Mouse (Mus musculus) heart, embryonic 10.5 days (tissue): ENCODE results near the gene Ncapd2. TPM values are rescaled to one million over a fixed set of nuclear protein-coding genes. Genes with fewer than 3 reads are reported as not detected.

Experiments used
- DNase-seq: peaks from one replicate; pipeline ENCODE4 v3.0.0-alpha.2; 2017; ENCODE audit warnings: low spot score
- H3K27ac ChIP-seq: fragments of 300-500 bp; sonication (generic); 2 replicates; pipeline ENCODE4 v1.5.1; 2016; ENCODE audit warnings: mild to moderate bottlenecking
- H3K27me3 ChIP-seq: fragments of 300-500 bp; sonication (generic); 2 replicates; pipeline ENCODE4 v1.6.1; 2016; ENCODE audit warnings: mild to moderate bottlenecking; ENCODE audit not compliant: poor library complexity, insufficient read depth, severe bottlenecking
- H3K36me3 ChIP-seq: fragments of 300-500 bp; sonication (generic); 2 replicates; pipeline ENCODE4 v1.6.1; 2016; ENCODE audit warnings: mild to moderate bottlenecking, moderate library complexity
- H3K4me1 ChIP-seq: fragments of 300-500 bp; sonication (generic); 2 replicates; pipeline ENCODE4 v1.6.1; 2016; ENCODE audit warnings: mild to moderate bottlenecking
- H3K4me3 ChIP-seq: fragments of 300-500 bp; sonication (generic); 2 replicates; pipeline ENCODE4 v1.5.1; 2016; ENCODE audit warnings: mild to moderate bottlenecking, moderate library complexity
- H3K9me3 ChIP-seq: fragments of 300-500 bp; sonication (generic); 2 replicates; pipeline ENCODE4 v1.6.1; 2016; ENCODE audit warnings: mild to moderate bottlenecking, moderate library complexity
- WGBS: fragments of 180-500 bp; shearing (Covaris S2); methylation state at CpG from one replicate; pipeline ENCODE4 v1.1.7; 2016; 5-methylcytosine and 5-hydroxymethylcytosine counted together
- polyA plus RNA-seq: library from polyadenylated mRNA; unstranded; fragments of >200 nt; fragmentation: Nextera tagmentation; extraction: Ambion mirVana; gene quantifications from 2 replicates; pipeline ENCODE4 v1.2.1, GENCODE M21; 2016

Gene Ncapd2
- 128 and 140 TPM in 2 replicates for polyA plus RNA-seq

DNA sequence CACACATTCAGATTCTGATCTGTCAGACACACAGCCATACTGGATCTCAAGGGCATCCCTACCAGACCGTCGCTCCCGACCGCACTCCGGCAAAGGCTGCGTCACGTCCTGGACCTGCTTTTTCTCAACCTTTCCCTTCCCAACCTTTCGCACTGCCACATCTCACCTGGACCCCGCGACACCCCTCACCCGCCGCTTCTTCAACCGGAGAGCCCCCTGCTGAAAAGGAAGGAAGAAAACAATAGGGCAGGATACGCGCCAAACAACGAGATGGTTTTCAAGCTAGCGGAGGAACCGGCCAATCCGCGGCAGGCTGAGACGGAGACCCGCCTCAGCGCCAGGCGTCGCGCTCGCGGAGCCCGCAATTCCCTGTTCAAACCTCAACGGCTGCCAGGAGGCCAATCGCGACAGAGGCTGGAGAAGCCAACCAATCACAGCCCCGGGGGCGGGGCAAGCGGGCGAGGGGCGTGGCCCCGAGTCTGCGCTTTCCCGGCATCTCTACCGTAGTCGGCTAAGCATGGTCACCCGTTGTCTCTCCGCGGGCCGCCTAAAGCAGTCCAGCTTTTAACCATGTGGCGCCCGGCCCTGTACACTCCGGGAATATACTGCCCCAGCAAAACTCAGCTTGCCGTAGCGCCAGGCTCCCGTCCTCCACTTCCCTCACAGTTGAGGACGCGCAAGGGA, at the start of gene Ncapd2, which contains the start of gene Mrpl51:
Gene Ncapd2, minus strand, starts transcription at position 370 of the 684 bp plus-strand sequence.
Gene Mrpl51, plus strand, starts transcription at position 470 of the 684 bp plus-strand sequence.
- DNase-seq: peak; percentile 99
- H3K9me3 ChIP-seq: no peaks in the 10 kb centered on the region
- peaks cover 56% of the 10 kb centered on the region for H3K36me3 ChIP-seq
- under 1% methylated on average over 54 of the region's 54 CpGs for whole genome bisulfite sequencing
- H3K4me3 ChIP-seq: peak within 1 kb of the TSS; percentile 82
- peaks cover 18% of the 10 kb centered on the region; the same call in 1 of the 2 replicates for H3K4me1 ChIP-seq
- no peaks in the 10 kb centered on the region for H3K27me3 ChIP-seq
- H3K27ac ChIP-seq: peak within 1 kb of the TSS; percentile 98

DNA sequence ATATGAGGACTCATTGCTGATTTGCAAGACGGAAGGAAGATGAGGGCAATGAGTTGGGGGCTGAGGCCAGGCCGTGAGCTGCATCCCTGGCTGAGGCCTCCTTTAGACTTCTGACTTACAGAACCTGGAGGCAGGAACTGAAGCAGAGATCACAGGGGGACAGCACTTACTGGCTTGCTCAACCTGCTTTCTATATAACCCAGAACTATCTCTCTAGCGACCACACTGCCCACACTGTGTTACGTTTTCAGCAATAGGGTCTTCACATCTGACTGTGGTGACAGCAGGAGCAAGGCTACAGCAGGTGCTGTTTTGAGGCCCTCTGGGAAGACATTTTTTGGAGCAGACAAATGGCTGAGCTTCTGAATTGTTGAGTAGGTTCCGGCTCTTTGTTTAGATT, 49.1 kb upstream of the Ncapd2 start:
- no peak for DNase-seq
- 78% methylated on average over 5 of the region's 5 CpGs for WGBS
- Histone ChIP-seq H3K27ac (no peak overlapping the region), H3K4me1 (0 out of 2 replicates have a peak, but pooled peaks cover 9% of the 10 kb centered on the region), H3K27me3 (no peaks in the 10 kb centered on the region), H3K9me3 (no peaks in the 10 kb centered on the region), H3K36me3 (no peaks in the 10 kb centered on the region), H3K4me3 (no peak overlapping the region)

DNA sequence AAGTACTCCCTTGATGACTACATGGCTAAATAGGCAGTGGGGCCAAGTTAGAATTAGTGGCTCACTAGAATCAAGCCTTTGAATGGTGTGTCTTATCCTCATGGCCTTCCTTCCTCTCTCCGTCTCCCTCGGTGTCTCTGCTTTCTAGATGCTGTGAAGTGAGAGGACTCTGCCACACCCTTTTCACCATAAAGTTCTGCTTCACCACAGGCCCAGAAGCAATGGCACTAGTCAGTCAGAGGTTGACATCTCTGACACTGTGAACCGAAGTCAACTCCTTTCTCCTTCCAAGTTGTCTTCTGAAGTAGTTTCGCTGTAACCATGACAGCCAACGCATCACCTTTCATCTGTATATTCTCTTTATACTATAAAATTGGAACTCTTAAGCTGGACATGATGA, 48.0 kb upstream of the Ncapd2 start:
- no peak overlapping the region for H3K27ac ChIP-seq
- 90% methylated on average over 5 of the region's 5 CpGs for WGBS
- DNase-seq: no peak
- no peak overlapping the region for H3K4me3 ChIP-seq
- H3K27me3 ChIP-seq: no peaks in the 10 kb centered on the region
- no peaks in the 10 kb centered on the region for H3K36me3 ChIP-seq
- H3K9me3 ChIP-seq: no peaks in the 10 kb centered on the region
- H3K4me1 ChIP-seq: peaks cover 11% of the 10 kb centered on the region

DNA sequence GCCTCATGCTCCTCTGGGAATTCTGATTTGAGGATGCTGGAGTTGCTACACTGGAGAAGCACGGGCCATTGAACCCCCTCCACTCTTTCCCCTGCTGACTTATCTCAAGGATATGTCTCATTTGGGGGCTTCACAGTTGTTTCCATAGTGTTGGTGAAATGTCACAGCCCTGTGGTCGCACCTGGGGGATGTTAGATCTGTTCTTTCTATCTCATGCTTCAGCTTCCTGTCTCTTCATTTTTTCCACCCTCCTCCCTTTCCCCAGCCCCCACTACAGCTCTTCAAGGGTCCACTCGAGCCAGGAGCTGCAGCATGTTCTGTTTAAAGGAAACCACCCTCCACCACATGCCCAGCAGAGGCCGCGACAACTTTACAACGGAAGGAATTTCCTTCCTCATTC, 46.9 kb upstream of the Ncapd2 start:
- Histone ChIP-seq H3K4me3 (no peak overlapping the region), H3K36me3 (no peaks in the 10 kb centered on the region), H3K4me1 (peaks cover 23% of the 10 kb centered on the region), H3K9me3 (no peaks in the 10 kb centered on the region), H3K27ac (no peak overlapping the region), H3K27me3 (no peaks in the 10 kb centered on the region)
- WGBS: 51% methylated on average over 6 of the region's 6 CpGs
- DNase-seq: no peak

DNA sequence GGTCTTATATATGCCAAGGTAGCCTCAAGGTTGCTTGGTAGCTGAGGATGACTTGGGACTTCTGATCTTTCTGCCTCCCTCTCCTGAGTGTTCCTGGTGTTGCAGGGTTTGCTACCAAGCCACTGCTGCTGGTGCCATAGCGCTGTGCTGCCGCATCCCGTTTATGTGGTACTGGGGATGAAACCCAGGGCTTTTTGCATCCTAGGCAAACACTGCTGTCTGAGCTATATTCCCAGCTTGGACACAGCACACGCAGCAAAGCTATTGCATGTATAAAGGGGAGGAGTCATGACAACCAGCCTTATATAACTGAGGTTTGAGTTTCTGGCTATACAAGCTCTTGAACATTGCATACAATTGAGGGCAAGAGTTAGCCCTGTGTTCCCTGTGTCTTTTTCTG, 45.9 kb upstream of the Ncapd2 start:
- H3K36me3 ChIP-seq: no peaks in the 10 kb centered on the region

DNA sequence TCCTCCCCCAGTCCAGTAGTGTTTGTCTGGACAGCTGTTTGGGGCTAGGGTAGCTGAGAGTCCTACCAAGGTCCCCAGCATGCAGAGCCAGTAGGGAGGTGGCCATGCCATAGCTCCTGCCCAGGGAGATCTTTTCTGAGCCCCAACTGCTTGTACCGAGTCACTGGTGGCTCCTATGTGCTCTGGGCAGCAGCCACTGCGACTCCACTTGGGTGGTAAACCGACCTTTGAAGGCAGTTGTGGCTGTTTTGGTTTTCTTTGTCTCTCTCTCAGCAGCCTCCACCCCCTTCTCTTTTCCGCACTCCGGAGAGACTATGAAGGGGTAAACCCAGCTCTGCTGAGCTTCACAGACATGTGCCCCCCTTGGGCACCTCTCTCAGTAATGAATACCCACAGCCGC, 45.3 kb upstream of the Ncapd2 start, which contains the start of gene Cd27:
Gene Cd27, minus strand, starts transcription at position 229 of the 400 bp plus-strand sequence.
- H3K36me3 ChIP-seq: no peaks in the 10 kb centered on the region

More for the DNA sequence above, 45.9 kb upstream of the Ncapd2 start:
- H3K27me3 ChIP-seq: no peaks in the 10 kb centered on the region
- H3K4me3 ChIP-seq: no peak overlapping the region
- no peaks in the 10 kb centered on the region for H3K9me3 ChIP-seq
- H3K27ac ChIP-seq: no peak overlapping the region
- no peak for DNase-seq
- peaks cover 30% of the 10 kb centered on the region for H3K4me1 ChIP-seq
- 81% methylated on average over 4 of the region's 4 CpGs for WGBS

DNA sequence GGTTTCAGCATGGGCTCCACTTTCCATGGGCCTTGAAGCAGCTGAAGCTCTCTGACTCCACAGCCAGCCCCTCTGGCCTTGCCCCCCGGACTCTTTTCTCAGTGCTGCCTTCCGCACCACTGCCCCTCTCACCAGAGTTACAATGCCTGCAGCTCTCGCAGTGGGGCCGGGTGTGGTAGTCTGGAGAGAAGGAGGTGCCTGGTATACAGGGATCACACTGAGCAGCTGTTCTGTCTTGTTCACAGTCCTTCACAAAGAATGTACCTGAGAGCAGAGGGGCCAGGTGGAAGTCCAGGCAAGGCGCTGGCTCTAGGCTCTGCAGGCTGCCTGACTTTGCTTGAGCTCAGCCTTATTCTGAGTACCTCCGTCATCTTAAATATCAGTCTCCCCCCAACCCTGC, 44.8 kb upstream of the Ncapd2 start:
- Histone ChIP-seq H3K27ac (no peak overlapping the region), H3K4me1 (peaks cover 41% of the 10 kb centered on the region), H3K4me3 (no peak overlapping the region), H3K27me3 (no peaks in the 10 kb centered on the region), H3K36me3 (no peaks in the 10 kb centered on the region), H3K9me3 (no peaks in the 10 kb centered on the region)
- DNase-seq: no peak
- WGBS: 83% methylated on average over 6 of the region's 6 CpGs

More for the DNA sequence above, 45.3 kb upstream of the Ncapd2 start, which contains the start of gene Cd27:
- Histone ChIP-seq H3K4me1 (peaks cover 36% of the 10 kb centered on the region), H3K4me3 (no peak within 1 kb of the TSS), H3K27me3 (no peaks in the 10 kb centered on the region), H3K9me3 (no peaks in the 10 kb centered on the region), H3K27ac (no peak within 1 kb of the TSS)
- DNase-seq: no peak
- 50% methylated on average over 6 of the region's 6 CpGs for WGBS

DNA sequence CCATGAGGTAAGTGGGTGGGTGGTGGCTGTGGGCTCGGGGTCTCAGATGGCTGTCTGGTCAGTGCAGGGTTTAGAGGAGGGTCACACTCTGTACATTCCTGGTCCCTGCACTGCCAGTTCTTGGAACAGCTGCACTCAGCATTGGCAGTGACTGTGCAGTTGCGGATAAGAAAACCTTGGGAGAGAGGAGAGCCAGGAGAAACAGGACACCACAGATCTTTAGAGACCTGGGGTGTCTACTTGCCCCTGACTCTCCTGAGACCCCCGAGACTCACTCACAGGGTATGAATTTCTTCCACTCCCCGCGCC, 43.0 kb upstream of the Ncapd2 start:
- DNase-seq: no peak
- Histone ChIP-seq H3K27me3 (no peaks in the 10 kb centered on the region), H3K36me3 (no peaks in the 10 kb centered on the region), H3K27ac (peak overlapping the region; percentile 24; the same call in 1 of the 2 replicates), H3K4me1 (peaks cover 44% of the 10 kb centered on the region), H3K4me3 (no peak overlapping the region), H3K9me3 (no peaks in the 10 kb centered on the region)
- WGBS: 65% methylated on average over 5 of the region's 5 CpGs

DNA sequence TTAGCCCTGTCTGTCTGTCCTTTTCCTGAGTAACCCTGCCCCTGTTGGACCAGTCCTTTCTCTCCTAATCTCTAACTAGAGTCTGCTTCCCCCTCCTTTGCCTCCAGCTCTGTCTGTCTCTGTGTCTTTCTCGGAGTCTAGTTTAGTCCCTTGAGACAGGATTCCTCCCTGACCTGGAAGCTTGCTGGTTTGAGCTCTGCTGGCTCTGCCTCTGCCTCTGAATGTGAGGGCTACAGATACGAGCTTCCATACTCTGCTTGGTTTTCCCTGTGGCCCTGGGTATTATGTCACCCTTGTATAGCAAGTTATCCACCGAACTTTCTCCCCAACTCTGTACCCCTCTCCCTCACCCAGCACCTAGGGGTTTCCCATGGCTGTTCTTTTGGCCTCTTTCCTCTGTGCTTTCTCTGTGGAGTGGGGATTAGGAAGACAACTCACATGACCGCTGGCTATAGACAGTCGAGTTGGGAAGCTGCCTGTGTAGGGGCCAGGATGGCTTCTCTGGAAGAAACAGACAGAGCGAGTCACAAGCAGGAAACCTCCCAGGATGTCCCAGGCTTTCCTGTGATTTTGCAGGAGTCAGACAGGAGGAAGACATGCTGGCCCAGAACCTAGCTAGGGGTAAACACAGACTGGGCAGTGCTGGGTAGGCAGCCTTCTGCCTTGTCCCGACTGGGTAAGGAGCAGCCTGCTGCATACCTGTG, 42.5 kb upstream of the Ncapd2 start:
- Histone ChIP-seq H3K4me3 (no peak overlapping the region), H3K36me3 (no peaks in the 10 kb centered on the region), H3K4me1 (peaks cover 44% of the 10 kb centered on the region), H3K27me3 (no peaks in the 10 kb centered on the region), H3K27ac (peak overlapping the region; percentile 24), H3K9me3 (no peaks in the 10 kb centered on the region)
- DNase-seq: no peak
- WGBS: 44% methylated on average over 7 of the region's 7 CpGs

DNA sequence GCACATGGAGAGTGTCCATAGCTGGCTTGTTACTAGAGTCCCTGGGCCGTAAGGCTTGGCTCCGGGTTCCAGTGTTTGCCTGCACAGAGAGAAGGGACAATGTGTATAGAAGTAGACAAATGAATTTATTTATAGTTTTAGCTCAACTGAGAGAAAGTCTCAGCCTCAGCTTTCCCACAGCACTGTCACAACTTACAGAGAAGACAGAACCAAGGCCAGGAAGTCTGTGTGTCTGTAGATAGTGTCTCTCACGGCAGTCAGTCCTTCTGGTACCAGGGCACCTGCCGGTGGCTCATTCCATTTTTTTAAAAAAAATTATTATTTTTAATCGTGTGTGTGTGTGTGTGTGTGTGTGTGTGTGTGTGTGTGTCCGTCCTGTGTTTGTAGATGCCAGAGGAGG, 41.0 kb upstream of the Ncapd2 start:
- H3K27me3 ChIP-seq: no peaks in the 10 kb centered on the region
- peaks cover 42% of the 10 kb centered on the region for H3K4me1 ChIP-seq
- H3K36me3 ChIP-seq: no peaks in the 10 kb centered on the region
- H3K9me3 ChIP-seq: no peaks in the 10 kb centered on the region
- H3K27ac ChIP-seq: peak overlapping the region; percentile 93; the same call in 1 of the 2 replicates
- DNase-seq: no peak
- WGBS: 70% methylated on average over 6 of the region's 6 CpGs
- H3K4me3 ChIP-seq: no peak overlapping the region

DNA sequence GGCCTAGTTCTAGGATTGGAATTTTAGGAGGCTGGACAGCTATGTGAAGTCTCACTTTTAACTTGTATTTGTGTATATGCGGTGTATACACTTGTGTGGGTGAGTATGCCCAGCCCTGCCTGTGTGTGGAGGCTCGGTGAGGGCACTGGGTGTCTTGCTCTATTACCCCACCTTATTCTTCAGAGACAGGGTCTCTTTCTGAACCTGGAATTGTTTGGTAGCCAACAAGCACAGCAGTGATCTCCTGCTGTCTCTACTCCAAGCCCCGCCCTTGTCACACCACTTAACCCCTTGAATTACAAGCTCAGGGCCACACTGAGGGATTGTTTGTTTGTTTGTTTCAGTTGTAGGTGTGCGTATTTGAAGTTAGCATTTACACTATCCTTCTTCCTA, 40.5 kb upstream of the Ncapd2 start:
- H3K4me3 ChIP-seq: peak overlapping the region; percentile 70
- no peaks in the 10 kb centered on the region for H3K36me3 ChIP-seq
- H3K9me3 ChIP-seq: no peaks in the 10 kb centered on the region
- H3K27ac ChIP-seq: peak overlapping the region; percentile 93
- no peaks in the 10 kb centered on the region for H3K27me3 ChIP-seq
- peaks cover 42% of the 10 kb centered on the region for H3K4me1 ChIP-seq
- WGBS: 47% methylated on average over 4 of the region's 4 CpGs
- DNase-seq: no peak

DNA sequence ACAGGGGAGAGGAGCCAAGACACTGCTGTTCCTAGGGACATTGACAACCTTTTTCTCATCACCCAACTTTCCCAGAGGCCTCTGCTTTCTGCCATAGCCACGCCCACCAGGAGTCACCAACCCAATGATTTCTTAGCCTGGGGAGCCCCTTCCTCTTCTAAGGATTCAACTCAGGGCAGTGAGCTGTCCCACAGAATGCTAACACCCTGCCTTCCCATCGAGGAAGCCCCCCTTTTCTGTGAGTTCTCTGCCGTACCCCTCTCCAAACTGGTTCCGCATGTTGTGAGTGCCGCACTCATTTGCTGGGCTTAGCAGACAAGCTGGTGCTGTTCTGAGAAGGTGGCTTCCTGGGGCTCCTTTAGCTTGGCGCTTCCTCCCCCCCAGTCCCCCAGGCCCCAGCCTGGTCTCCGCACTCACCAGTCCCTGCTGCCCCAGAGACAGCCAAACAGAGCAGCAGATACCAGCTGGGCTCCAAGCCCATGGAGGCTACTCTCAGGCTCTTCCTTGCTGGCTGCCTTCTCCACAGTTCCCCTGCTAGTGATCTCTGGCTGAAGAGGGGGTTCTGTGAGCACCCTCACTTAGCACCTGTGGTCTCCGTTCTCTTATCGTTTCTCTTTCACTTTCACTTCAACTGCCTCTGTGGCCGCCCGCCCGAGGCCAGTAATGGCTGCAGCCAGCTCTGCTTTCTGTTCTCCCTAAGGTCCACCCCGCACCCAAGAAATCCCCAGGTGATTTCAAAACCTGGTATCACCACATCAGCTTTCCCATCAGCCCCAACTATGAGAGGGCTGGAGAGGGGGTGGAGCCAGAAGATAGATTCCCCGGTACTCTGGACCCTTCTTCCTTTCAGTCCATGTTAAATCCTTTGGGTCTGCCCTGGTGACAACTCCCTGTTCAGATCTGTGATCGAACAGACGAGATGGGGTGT, 39.9 kb upstream of the Ncapd2 start, which contains the start of gene Tapbpl:
Gene Tapbpl, minus strand, starts transcription at position 744 of the 928 bp plus-strand sequence.
- H3K27me3 ChIP-seq: no peaks in the 10 kb centered on the region
- 5% methylated on average over 16 of the region's 16 CpGs for WGBS
- peaks cover 38% of the 10 kb centered on the region for H3K4me1 ChIP-seq
- H3K27ac ChIP-seq: peak within 1 kb of the TSS; percentile 93
- DNase-seq: peak; percentile 78
- H3K9me3 ChIP-seq: no peaks in the 10 kb centered on the region
- H3K36me3 ChIP-seq: no peaks in the 10 kb centered on the region
- peak within 1 kb of the TSS; percentile 70 for H3K4me3 ChIP-seq
